Mouse (Mus musculus): ENCODE measurements at regions not wholly inside any gene's neighbourhood (a gene's known extent, or its start where the extent isn't known, plus 50 kb on each side); places are given as distances from the start of the nearest gene placed in this dataset.

DNA sequence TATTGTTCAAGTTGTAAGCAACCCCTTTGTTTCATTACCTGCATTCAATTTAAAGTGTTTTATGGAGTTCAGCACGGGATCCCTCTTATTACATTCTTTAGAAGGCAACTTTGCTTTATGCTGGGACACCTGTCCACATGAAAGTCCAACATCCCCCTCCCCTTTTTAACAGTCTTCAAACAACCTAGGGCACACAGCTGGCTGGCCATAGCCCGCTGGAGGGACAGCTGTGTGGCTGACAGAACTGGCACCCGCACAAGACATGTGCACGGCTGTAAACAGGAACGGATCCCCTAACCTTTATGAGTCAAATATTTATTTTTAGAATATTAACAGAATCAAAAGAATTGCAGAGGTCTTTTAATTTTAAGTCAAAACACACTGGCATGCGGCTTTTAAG lies 230.1 kb downstream of the Gm5447 start:
- H3K9ac ChIP-seq (ENCODE audit: low read depth, low read length), result no peak overlapping the region
- no peak overlapping the region for H3K4me2 ChIP-seq (ENCODE audit: low read length)
- no peaks in the 10 kb centered on the region for H3K27me3 ChIP-seq (ENCODE audit: insufficient read depth, low read length)
- WGBS, result 55% methylated on average over 6 of the region's 6 CpGs
- H3K27ac ChIP-seq, result no peak overlapping the region
- no peaks in the 10 kb centered on the region for H3K36me3 ChIP-seq (ENCODE audit: insufficient read depth, low read length)
- ATAC-seq (replicated peaks; ENCODE audit: low FRiP score, low read depth) (no peak), DNase-seq (ENCODE audit: low spot score) (no peak)
- no peak overlapping the region for H3K4me3 ChIP-seq (replicated peaks; ENCODE audit: low read depth, low read length)
- H3K9me3 ChIP-seq (replicated peaks; ENCODE audit: low read length), result no peaks in the 10 kb centered on the region
- TF ChIP-seq CTCF (IDR thresholded peaks at IDR 0.05; ENCODE audit: low read depth), result no peak
- H3K4me1 ChIP-seq (replicated peaks; ENCODE audit: insufficient read depth, low read length), result no peaks in the 10 kb centered on the region

DNA sequence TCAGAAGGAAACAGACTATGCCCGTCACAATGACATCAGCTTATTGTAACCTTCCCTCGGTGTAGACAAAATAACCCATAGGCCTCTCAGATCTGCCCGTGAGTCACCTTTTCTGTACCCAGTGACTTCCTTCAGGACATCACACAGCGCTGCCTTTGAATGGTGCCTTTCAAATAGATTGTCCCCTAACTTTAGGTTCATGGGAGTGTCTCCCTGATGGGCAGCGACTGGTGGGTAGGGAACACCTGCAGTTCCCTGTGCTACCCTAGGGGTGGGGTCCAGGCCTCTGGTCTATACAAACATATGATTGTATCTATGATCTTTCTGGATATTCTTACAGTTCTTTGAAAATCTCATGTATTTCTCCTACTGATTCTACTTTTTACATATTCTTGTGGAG lies 232.4 kb downstream of the Gm5447 start:
- Histone ChIP-seq H3K27me3 (ENCODE audit: insufficient read depth, low read length) (no peaks in the 10 kb centered on the region), H3K9me3 (replicated peaks; ENCODE audit: low read length) (no peaks in the 10 kb centered on the region), H3K36me3 (ENCODE audit: insufficient read depth, low read length) (no peaks in the 10 kb centered on the region), H3K4me3 (replicated peaks; ENCODE audit: low read depth, low read length) (no peak overlapping the region), H3K4me2 (ENCODE audit: low read length) (no peak overlapping the region), H3K27ac (no peak overlapping the region), H3K4me1 (replicated peaks; ENCODE audit: insufficient read depth, low read length) (no peaks in the 10 kb centered on the region), H3K9ac (ENCODE audit: low read depth, low read length) (no peak overlapping the region)
- 66% methylated on average over 5 of the region's 5 CpGs for WGBS
- ATAC-seq (replicated peaks; ENCODE audit: low FRiP score, low read depth) (no peak), DNase-seq (ENCODE audit: low spot score) (no peak)
- no peak for TF ChIP-seq CTCF (IDR thresholded peaks at IDR 0.05; ENCODE audit: low read depth)

DNA sequence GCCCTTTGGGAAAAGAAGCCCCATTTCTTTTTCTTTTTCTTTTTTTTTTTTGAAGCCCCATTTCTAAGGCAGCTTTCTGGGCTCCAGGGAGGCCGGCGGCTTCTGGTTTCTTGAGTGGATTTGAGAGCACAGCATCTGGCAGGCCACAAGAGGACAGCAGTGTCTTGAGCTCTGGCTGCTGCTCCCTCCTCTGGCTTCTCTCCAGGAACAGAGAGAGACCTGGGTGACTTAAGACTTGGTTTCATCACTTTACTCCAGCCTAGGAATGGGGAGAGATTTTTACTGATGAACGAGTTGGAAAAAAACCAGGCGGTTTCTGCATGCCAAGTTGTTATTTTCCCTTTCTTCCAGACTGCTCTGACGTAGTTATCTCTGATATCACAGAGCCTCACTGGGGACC lies 233.7 kb downstream of the Gm5447 start:
- H3K9ac ChIP-seq (ENCODE audit: low read depth, low read length), result no peak overlapping the region
- H3K36me3 ChIP-seq (ENCODE audit: insufficient read depth, low read length), result no peaks in the 10 kb centered on the region
- H3K9me3 ChIP-seq (replicated peaks; ENCODE audit: low read length), result no peaks in the 10 kb centered on the region
- H3K4me2 ChIP-seq (ENCODE audit: low read length), result no peak overlapping the region
- no peaks in the 10 kb centered on the region for H3K4me1 ChIP-seq (replicated peaks; ENCODE audit: insufficient read depth, low read length)
- H3K4me3 ChIP-seq (replicated peaks; ENCODE audit: low read depth, low read length), result no peak overlapping the region
- no peaks in the 10 kb centered on the region for H3K27me3 ChIP-seq (ENCODE audit: insufficient read depth, low read length)
- peak; percentile 80 for TF ChIP-seq CTCF (IDR thresholded peaks at IDR 0.05; ENCODE audit: low read depth)
- H3K27ac ChIP-seq, result no peak overlapping the region
- DNase-seq (ENCODE audit: low spot score) (peak; percentile 86), ATAC-seq (replicated peaks; ENCODE audit: low FRiP score, low read depth) (no peak; the same call in 1 of the 2 replicates)
- WGBS, result 32% methylated on average over 5 of the region's 5 CpGs

DNA sequence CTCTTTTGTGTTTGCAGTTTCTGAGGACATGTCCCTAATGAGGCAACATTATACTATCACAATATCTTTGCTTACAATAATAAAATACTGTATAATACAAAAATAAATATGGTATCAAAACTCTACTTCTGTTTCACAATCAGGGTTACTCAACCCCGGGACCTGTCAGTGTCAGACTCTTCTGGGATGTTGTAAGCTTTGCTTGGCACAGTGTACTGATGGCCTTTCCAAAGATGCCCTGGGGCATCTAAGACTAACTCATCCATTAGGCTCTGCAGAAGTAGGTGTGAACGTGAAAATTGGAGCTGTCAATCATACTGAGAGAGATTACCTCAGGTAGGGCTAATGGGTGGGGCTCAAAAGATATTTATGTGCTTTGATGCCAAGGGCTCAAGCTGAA lies 249.0 kb downstream of the Gm5447 start:
- 78% methylated on average over 2 of the region's 2 CpGs for WGBS
- DNase-seq (ENCODE audit: low spot score) (no peak), ATAC-seq (replicated peaks; ENCODE audit: low FRiP score, low read depth) (no peak)
- Histone ChIP-seq H3K27ac (no peak overlapping the region), H3K36me3 (ENCODE audit: insufficient read depth, low read length) (no peaks in the 10 kb centered on the region), H3K27me3 (ENCODE audit: insufficient read depth, low read length) (no peaks in the 10 kb centered on the region), H3K9ac (ENCODE audit: low read depth, low read length) (no peak overlapping the region), H3K4me2 (ENCODE audit: low read length) (no peak overlapping the region), H3K4me1 (replicated peaks; ENCODE audit: insufficient read depth, low read length) (no peaks in the 10 kb centered on the region), H3K9me3 (replicated peaks; ENCODE audit: low read length) (no peaks in the 10 kb centered on the region), H3K4me3 (replicated peaks; ENCODE audit: low read depth, low read length) (no peak overlapping the region)
- no peak for TF ChIP-seq CTCF (IDR thresholded peaks at IDR 0.05; ENCODE audit: low read depth)

DNA sequence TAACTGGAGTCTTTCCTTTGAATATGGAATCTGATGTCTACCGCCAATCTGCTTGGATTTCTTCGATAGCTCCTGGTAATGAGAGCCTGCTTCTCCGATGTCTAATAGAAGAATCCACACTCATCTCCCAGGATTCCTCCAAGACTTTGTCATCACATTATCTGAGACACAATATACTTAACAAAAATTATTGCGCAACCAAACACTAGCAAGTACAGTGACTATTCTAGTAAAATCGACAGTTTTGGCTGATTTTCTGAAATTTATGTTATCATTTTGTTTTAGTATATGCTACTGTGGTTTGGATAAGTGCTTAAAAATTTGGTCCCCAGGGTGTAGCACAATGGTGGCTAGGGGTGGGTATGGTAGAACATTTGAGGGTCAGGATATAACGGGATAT lies 266.5 kb downstream of the Gm5447 start:
- 96% methylated on average over 6 of the region's 6 CpGs for WGBS
- ATAC-seq (replicated peaks; ENCODE audit: low FRiP score, low read depth), result no peak
- H3K9me3 ChIP-seq (replicated peaks; ENCODE audit: low read length), result no peaks in the 10 kb centered on the region

DNA sequence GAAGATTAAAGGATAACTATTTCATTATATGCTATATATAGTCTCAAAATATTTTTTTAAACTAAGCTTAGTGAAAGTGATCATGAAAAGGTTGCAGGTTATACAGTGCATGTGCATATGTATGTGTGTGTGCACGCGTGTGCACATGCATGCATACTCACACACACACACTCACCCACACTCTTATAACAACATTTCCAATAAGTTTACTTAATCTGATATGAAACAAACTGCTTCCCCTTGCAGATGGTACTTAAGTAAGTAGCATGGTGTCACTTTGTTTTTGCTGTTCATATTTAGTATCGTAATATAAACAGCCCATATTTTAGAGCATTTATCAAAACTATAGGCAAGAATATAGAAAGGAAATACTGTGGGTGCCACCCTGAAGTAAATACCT lies 275.0 kb downstream of the Gm5447 start:
- TF ChIP-seq CTCF (IDR thresholded peaks at IDR 0.05; ENCODE audit: low read depth), result no peak
- WGBS, result 93% methylated on average over 3 of the region's 3 CpGs
- H3K4me3 ChIP-seq (replicated peaks; ENCODE audit: low read depth, low read length), result no peak overlapping the region
- no peaks in the 10 kb centered on the region for H3K27me3 ChIP-seq (ENCODE audit: insufficient read depth, low read length)
- H3K27ac ChIP-seq, result no peak overlapping the region
- no peaks in the 10 kb centered on the region for H3K9me3 ChIP-seq (replicated peaks; ENCODE audit: low read length)
- H3K9ac ChIP-seq (ENCODE audit: low read depth, low read length), result no peak overlapping the region
- no peak overlapping the region for H3K4me2 ChIP-seq (ENCODE audit: low read length)
- H3K4me1 ChIP-seq (replicated peaks; ENCODE audit: insufficient read depth, low read length), result no peaks in the 10 kb centered on the region
- H3K36me3 ChIP-seq (ENCODE audit: insufficient read depth, low read length), result no peaks in the 10 kb centered on the region
- ATAC-seq (replicated peaks; ENCODE audit: low FRiP score, low read depth) (no peak), DNase-seq (ENCODE audit: low spot score) (no peak)

More for the DNA sequence above, 266.5 kb downstream of the Gm5447 start:
- Histone ChIP-seq H3K4me2 (ENCODE audit: low read length) (no peak overlapping the region), H3K4me1 (replicated peaks; ENCODE audit: insufficient read depth, low read length) (no peaks in the 10 kb centered on the region), H3K9ac (ENCODE audit: low read depth, low read length) (no peak overlapping the region), H3K27ac (no peak overlapping the region), H3K36me3 (ENCODE audit: insufficient read depth, low read length) (no peaks in the 10 kb centered on the region), H3K27me3 (ENCODE audit: insufficient read depth, low read length) (no peaks in the 10 kb centered on the region), H3K4me3 (replicated peaks; ENCODE audit: low read depth, low read length) (no peak overlapping the region)
- no peak for DNase-seq (ENCODE audit: low spot score)
- no peak for TF ChIP-seq CTCF (IDR thresholded peaks at IDR 0.05; ENCODE audit: low read depth)

DNA sequence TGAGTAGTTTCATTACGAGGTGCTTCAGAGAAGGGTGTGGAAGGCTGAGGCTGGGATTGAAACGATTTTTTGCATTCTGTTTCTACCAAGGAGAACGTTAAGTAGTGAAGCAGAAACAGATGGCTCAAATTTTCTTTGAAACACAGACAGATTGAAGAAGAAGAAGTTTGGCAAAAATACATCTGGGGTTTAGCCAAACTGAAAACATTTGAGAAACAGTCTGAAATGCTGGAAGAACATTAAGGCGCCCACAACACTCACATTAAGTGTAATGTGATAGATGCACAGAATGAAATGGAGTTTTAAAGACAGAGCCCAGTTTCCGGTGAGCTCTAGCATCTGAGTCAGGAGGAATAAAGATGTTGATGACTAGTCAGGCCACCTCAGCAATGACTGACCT lies 275.5 kb downstream of the Gm5447 start:
- TF ChIP-seq CTCF (IDR thresholded peaks at IDR 0.05; ENCODE audit: low read depth), result no peak
- ATAC-seq (replicated peaks; ENCODE audit: low FRiP score, low read depth), result no peak
- WGBS, result 60% methylated on average over 5 of the region's 5 CpGs

More for the DNA sequence above, 275.5 kb downstream of the Gm5447 start:
- Histone ChIP-seq H3K4me3 (replicated peaks; ENCODE audit: low read depth, low read length) (no peak overlapping the region), H3K27ac (no peak overlapping the region), H3K4me2 (ENCODE audit: low read length) (no peak overlapping the region), H3K9ac (ENCODE audit: low read depth, low read length) (no peak overlapping the region), H3K27me3 (ENCODE audit: insufficient read depth, low read length) (no peaks in the 10 kb centered on the region), H3K9me3 (replicated peaks; ENCODE audit: low read length) (no peaks in the 10 kb centered on the region), H3K36me3 (ENCODE audit: insufficient read depth, low read length) (no peaks in the 10 kb centered on the region), H3K4me1 (replicated peaks; ENCODE audit: insufficient read depth, low read length) (no peaks in the 10 kb centered on the region)
- no peak for DNase-seq (ENCODE audit: low spot score)

Data from kidney, postnatal 0 days (tissue).